Mouse (Mus musculus) thymus, postnatal 10 days (tissue): ENCODE measurements around the gene D630039A03Rik.

ENCODE experiments used
- DNase-seq, 2 experiments: peaks; one replicate each; pipeline ENCODE4 v3.0.0; 2021; ENCODE audit warnings: low spot score in 2 of 2

Gene D630039A03Rik

DNA sequence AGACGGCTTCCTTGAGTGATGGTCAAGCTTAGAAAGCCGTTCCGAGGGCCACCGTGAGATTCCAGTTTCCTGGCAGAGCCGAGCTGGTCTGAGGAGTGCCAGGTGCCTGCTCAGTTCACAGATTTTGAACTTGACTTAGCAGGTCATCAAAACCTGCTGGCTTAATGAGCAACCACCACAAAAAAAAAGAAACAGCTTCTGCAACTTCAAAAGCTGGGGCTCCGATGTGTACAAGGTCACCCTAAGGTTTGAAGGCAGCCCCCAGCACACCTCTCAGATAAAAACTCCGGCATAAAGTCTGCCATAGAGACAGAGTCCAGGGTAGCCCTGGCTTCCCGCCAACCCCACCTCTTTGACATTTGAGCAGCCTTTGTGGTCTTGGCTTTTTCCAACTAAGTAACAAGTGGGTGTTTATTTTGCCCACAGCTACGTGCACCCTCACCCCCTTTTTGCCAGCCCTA, at the start of gene D630039A03Rik:
Gene D630039A03Rik, minus strand, starts transcription at position 97 of the 461 bp plus-strand sequence.
- DNase-seq: no peak

DNA sequence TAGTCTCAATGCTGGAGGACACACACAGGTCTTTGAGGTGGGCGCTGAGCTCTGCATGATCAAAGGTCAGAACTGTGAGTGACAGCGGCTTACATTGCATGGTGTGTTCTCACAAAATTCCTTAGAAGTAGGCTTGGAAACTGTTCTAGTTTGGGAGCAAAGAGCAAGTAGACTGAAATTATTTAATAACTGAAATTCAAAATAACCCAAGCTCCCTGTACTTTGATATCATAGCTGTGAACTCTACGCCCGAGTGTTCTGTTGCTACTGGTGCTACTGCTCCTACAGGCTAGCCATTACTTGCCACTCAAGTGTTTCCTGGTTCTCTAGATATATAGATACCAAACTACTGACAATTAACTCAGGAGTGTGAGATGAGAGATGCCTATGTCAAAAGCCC, 49.4 kb upstream of the D630039A03Rik start:
- DNase-seq: no peak

DNA sequence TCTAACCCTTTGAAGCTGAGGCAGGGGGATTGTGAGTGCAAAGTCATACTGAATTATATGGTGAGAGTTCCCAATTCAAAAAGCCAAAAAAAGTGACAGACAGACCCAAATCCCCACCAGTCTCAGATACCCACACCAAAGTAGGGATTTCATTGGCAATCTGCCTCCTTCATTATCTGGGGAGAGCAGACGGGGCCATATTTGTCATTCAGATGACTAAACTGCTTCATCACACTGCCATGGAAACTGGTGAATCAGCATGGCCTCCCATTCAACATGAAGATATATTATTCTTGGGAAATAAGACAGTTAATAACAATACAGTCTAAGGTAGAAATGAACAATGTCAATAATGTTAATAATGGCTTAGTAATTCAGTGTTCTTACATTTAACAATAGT, 48.0 kb upstream of the D630039A03Rik start:
- DNase-seq: no peak

DNA sequence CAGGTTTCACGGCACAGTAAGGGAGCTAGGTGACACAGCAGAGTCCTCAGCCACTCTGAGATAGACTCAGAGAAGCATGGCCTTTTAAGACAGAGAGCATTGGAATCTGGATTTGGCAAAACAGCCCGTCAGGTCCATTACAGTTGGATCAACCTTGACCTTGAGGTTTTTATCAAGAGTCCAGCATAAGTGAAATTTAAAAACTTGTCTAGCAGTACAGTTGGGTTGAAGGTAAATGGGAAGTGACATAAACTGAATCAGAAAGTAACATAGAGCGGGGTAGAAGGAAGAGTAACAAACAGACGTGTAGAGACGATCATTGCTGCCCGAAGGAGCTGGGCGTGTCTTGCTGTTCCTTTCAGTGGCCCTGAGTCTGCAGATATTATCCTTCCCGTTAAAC, 43.0 kb upstream of the D630039A03Rik start:
- DNase-seq: no peak

DNA sequence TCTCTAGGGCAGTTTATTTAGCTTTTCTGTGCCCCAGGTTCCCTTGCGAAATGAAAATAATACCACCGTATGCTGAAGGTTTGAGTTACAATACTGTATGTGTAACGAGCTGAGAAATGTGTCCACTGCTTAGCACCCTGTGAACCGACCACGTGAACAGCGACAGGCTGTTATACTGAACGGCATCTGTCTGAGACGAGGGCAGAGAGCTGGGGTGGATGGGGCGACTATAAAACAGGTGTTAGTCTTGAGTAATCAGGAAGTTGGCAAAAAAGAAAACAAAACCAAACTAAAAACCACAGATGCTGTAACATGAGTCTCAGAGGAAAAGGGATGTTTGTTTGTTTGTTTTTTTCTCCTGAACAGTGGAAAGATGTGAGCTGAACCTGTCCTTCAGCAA, 42.0 kb upstream of the D630039A03Rik start:
- DNase-seq: peak; percentile 59 to 60

DNA sequence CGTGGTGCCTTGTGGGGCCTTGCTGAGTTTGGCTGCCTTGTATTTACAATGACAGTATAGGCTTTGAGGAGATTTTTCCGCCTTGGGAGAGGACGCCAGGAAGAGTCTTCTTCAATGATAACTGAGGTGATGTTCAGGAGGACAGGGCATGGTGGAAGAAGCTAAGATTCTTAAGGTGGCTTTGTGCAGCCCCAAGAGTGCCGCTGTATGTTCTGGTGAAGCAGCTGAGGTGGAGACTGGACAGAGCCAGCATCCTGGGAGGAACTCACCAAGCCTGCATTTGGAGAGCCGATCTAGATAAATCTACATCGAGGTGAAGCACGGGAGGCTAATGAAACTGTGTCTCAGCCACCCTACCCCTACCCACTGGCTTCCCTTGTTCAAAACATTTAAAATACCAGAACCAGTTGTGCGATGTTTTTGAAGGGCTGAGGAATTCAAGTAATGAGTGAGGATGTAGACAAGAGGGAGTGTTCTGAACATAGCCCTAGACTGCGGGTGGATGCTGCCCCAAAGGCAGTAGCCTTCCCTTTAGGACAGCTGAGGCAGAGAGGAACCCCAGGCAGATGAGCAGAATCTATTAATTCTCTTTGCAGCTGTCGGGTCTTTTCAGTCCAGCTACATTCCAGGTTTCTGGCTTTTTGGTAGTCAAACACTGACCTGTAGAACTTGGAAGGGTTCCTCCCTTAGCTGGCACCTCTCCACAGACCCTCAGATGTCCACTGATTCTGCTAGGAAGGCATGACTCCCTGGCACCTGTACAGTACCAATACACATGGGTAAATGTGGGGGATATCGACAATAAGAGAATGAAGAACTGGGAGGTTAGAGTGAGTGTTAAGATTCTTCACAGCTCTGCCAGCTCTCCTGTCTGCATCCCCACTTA, 41.3 kb upstream of the D630039A03Rik start:
- no peak for DNase-seq

DNA sequence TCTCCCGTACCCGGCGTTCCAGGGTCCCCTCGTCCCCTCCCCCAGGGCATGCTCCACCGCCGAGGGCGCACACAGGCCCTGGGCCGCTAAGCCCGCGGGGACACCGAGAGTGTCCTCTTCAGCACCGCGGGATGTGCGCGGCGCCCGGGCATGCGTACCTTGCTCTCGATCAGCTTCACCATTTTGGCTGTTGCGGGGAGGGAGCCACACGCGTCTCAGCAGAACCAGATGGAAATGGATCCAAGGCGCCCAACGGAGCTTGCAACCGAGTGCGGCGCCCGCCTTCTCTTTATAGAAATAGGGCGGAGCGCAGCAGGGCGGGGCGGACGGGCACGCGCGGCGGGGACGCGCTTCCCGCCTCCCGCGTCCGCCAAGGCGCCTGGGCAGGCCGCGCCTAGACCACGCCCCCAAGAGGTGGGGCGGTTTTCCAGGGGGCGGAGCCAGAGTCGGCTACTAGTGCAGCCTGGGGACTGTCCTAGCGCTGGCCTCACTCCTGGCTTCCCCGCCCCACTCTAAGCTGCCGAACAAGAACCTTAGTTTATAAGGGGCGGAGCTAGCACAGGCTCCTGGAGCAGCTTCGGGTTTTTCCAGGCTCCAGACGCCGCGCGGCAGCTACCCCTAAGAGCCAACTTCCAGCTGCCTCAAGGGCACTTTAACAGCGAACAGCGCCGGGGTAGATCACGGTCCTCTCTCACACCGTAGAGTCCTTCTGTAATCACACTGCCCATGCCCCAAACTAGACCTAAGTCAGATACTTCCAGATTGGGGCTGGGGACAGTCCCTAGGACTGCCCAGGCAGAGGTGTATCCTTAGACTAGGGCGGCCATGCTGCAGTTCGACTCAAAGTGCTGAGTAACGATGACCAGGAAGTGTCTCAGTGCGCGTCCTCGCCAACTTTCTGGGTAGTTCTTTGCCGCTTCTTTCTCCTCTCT, 40.2 kb upstream of the D630039A03Rik start, which contains the start of gene Txn1:
Gene Txn1, minus strand, starts transcription at position 383 of the 932 bp plus-strand sequence.
- peak; percentile 87 to 95 for DNase-seq

DNA sequence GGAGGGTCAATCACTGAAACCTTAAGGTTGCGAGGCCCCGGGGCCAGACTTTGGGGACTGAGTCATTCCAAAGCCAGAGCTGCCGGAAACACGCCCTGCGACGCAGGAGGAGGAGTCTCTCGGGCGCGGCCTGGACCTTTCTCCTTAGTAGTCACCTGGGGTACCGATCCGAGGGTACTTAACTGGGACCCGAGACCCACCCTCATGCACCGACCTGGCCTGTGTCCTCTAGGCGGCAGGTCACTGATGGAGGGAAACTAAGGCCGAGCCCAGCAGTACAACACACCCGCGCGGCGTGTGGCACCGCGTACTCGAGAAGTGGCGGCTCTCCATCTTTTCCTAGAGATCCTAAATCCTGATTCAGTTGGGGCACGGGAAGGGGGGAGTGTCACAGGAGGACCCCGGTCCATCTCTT, 39.5 kb upstream of the D630039A03Rik start:
- DNase-seq: peak; percentile 56 to 62

DNA sequence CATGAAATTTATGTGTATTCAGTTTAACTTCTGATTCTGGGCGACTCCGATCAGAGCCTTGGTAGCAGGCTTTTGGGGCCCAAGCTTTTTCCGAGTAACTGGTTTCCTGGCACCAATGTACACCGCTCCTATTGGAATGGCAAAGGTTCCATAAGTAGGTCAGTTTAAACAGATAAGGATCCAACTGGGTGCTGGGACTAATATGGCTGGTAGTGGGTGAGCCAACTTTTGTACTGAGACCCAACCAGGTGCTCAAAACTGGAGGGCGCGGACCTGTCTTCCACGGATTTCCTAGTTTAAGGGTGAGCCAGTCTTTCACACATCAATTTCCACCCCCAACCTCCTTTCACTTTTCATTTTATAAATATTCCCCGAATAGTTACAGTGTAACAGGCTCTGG, 38.9 kb upstream of the D630039A03Rik start:
- DNase-seq: no peak

DNA sequence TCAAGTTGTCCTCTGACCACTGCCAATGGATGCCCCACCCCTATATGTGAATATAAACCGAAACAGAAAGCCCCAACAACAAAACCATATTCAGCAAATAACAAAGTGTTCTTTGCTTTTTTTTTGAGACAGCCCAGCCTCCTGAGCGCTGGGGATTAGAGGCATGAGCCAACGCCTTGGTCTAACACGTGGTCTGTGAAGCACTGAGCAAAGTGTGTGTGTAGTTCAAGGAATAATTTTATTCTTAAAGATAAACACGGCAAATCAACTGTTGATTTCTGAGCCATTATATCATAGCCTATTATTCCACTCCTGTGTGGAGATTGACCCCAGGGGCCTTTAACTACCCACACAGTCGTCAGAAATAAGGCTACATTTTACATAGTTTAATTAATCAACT, 38.5 kb upstream of the D630039A03Rik start:
- DNase-seq: no peak

DNA sequence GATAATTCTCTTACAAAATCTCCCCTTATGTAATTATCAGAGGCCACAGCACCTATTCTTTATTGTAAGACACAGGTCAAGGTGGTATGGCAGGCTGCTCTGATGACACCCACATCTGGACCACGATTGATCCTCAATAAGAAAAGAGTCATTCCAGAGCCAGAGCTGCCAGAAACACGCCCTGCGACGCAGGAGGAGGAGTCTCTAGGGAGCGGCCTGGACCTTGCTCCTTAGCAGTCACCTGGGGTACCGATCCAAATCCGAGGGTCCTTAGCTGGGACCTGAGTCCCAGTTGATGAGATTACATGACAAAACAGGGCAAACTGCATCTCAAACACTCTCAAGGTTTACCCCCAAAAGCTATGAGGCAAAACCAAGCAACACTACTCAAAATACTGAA, 37.7 kb upstream of the D630039A03Rik start:
- DNase-seq: no peak

DNA sequence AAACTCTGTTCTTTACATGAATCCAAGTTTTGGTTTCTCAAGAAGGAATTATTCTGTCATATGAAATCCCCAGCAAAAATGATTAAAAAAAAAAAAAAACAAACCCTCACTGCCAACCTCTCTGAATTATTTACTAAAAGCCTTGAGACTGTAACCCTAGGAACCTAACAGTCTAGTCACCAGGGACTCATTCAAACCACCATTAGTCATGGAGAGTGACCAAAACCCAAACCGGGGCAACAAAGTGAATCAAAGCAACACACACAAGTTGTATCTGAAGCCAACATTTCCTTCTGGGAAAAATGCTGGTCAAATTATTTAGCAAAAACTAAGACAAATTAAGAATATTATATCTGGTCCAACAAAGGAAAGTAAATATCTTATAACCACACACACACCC, 36.8 kb upstream of the D630039A03Rik start:
- DNase-seq: no peak

DNA sequence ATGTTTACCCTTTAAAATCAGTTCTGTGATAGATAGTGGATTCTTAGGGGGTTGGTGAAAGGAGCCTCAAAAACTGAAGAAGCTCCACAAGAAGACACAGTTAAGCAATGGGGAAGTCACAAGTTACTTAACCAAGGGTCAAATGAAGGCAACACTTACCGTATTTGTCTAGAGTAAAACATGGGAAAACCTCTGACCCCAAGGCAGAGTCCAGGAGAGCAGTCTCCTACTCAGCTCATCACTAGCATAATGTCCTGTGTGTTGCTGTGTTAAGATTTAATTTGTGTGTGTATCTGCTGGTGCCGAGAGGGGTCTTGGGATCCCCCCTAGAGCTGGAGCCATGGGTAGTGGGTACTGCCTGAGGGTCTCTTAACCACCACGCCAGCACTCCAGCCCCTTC, 36.3 kb upstream of the D630039A03Rik start:
- no peak for DNase-seq

DNA sequence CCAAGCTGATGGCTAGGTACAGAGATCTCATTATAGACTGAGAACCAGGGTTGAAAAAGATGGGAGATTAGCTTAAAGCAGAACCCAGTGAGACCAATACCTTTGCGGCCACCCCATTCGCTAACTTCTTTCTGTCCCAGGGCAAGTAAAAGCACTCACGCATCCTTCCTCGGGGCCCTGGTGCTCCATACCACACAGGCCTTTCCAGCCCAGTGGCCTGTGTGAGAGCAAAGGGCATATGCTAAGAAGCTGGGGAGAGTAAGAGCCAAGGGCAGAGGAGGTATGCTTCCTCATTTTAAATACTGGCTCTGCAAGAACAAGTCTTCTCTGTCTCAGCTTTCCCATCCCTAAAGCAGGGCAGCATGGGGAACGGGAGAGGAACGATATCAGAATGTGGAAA, 33.8 kb upstream of the D630039A03Rik start:
- no peak for DNase-seq

DNA sequence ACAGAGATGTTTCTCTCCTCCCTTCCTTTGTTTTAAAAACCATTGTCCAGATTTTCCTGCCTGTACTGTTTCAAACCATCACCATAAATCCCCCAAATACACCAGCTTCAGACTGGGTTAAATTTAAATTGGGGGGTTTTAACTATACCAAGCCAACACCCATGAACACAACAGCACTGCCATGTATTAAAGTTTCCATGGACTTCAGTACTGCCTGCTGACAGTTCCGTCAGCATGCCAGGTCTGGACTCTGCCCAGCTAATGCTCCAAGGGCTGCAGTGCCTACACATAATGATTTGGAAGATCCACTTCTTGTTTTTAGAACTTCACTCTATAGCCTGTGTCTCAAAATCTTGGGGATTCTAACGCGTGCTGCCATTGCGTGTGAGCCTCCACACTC, 31.4 kb upstream of the D630039A03Rik start:
- DNase-seq: no peak

DNA sequence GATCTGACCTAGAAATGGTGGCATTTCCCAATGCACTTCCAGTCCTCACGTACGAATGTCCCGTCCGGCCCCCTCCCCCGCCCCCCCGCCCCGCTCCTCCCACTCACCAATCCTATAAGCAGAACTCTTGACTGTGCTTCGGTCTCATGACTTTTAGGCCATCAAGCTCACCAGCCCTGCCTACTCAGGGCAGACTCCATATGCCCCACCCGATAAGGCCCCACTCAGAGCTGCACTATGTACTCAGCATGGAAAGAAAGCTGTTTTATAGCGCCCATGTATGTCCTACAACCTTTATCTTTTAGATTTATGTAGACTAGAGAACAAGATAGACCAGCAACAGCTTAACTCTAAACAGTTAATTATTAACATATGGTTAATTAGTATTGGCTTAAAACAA, 30.9 kb upstream of the D630039A03Rik start:
- no peak for DNase-seq

DNA sequence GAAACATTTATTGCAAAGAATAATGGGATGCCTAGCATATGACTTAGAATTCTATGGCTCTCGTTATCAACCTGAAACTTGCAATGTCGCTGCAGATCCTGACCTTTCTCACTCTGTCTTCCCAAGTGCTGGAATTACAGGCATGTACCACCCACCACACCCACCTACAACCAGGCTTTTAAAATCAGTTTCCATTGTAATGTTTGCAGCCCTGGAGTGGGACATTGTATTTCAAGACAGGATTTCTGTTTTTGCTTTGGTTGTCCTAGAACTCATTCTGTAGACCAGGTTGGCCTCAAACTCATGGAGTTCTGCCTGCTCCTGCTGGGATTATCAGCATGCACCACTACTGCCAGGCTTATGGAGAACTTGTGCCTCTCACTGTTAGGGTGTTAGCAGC, 26.8 kb upstream of the D630039A03Rik start:
- DNase-seq: no peak

DNA sequence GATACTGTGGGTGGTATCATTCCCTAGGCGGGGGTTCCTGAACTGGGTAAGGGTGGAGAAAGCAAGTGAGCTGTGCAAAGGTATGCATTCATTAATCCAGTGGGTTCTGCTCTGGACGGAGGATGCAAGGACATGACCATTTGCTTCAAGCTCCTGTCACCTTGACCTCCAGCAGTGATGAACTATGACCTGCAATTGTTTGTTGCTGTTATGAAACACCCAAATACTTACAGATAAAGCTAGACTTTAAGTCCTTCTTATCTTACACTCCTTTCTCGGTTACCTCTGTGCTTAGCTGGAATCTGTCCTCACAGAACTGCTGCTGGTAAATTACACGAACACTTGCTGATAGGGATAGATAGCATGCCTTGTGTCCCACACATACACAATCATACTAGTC, 24.5 kb upstream of the D630039A03Rik start:
- no peak for DNase-seq

DNA sequence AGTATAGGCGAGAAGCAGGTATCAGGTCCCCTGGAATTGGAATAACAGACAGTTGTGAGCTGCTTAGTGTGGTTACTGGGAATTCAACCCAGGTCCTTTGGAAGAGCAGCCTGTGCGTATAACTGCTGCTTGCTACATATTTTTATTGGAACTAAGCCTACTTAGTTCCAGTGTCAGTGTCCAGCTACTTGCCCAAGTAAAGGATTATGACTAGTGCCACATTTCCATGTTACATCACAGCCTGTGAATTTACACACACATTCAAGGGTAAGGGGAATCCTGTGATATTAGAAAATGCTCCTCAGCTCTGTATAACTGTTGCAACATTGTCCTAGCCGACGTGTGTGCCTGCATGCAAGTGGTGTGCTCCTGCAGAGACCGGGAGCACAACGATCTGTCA, 21.2 kb upstream of the D630039A03Rik start:
- DNase-seq: no peak

DNA sequence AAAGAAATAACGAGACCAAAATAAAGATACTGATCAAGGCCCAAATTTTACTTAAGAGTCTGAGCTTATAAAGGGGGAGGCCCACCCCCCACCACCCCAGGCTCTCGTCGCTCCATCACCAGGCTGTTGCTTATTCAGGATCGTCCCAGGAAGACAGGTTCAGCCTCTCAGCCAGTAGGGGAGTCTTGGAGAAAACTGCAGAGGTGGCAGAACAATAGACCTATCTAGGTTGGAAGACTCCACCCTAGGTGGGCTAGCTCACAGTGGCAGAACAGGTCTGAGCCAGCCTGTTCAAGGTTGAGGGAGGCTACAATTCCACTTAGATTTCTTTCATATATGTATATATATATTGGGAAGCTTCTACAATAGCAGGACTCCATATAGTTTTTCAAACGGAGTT, 18.1 kb upstream of the D630039A03Rik start:
- DNase-seq: no peak

DNA sequence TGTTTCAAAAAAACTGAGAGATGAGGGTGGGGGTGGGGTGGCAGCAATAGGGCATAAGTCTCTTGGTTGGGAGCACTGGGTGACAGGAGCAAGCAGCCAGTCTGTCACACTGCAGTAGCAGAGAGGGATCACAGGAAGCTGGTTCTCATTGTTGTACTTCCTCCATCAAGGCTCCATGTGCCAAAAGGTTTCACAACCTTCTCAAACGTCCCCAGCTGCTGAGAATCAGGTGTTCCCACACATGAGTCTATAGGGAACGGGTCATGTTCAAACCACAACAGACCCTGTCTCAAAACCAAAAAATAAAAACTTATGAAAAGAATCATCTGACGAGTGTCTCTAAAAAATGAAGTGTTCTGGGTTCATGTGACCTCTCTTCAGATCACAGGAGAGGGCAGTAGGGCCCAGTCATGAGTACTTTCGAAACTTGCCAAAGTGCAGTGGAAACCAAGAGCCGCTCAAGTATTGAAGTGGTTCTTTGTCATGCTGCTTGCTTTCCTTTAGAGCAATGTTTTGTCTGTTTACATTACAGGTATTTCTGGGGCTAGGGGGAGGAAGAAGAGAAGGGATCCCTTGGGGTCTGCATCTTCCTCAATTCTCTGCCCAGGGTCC, 14.6 kb upstream of the D630039A03Rik start:
- DNase-seq: no peak
